ENCODE assay signal across 8 mouse cellular contexts in genomic region chr11:54786858-54787487, GRCm38 (mm10). TPM values are rescaled to one million over a fixed set of nuclear protein-coding genes. Genes with fewer than 3 reads are reported as not detected.
DNase-seq lines count a peak whose midpoint lies in the region; ATAC-seq lines count a peak whose summit lies in the region.

No protein-coding gene starts in this region.

- no peaks in the 10 kb centered on the region for H3K36me3 ChIP-seq in hindbrain, embryonic 11.5 days (ENCODE audit: control insufficient read depth, insufficient read depth, low read length)

- H3K9me3 ChIP-seq in hindbrain, embryonic 11.5 days (ENCODE audit: control insufficient read depth, low read length) = no peaks in the 10 kb centered on the region

- peak overlapping the region; percentile 95 for H3K9ac ChIP-seq in hindbrain, embryonic 11.5 days (ENCODE audit: low read depth, low read length)

- peak; percentile 71 for DNase-seq in NIH3T3 (ENCODE audit: low read depth)
- peak; percentile 52 for DNase-seq in cerebellum, adult 9-10 months
- peak; percentile 34 to 56 for DNase-seq in frontal cortex, postnatal 10 days (ENCODE audit: low spot score in 2 of 2)
- DNase-seq in hindbrain, embryonic 11.5 days (ENCODE audit: low spot score) = peak; percentile 77
- peak; percentile 52 to 64 for DNase-seq in layer of hippocampus, postnatal 36 days
- DNase-seq in right cerebral cortex, postnatal 14 days = peak; percentile 44
- peak; percentile 55 to 57 for DNase-seq in urinary bladder, postnatal 36 days (ENCODE audit: low spot score in 2 of 2)

- H3K27me3 ChIP-seq in hindbrain, embryonic 11.5 days (ENCODE audit: control insufficient read depth, insufficient read depth, low read length) = no peaks in the 10 kb centered on the region

- peak overlapping the region; percentile 97 for H3K27ac ChIP-seq in hindbrain, embryonic 11.5 days (ENCODE audit: low read depth, low read length)

- ATAC-seq in hindbrain, embryonic 11.5 days (ENCODE audit: low FRiP score) = peak; percentile 41
- ATAC-seq in megakaryocyte, adult 5-6 weeks (ENCODE audit: poor library complexity, severe bottlenecking) = peak; percentile 36

- under 1% methylated on average over 49 of the region's 54 CpGs for WGBS in hindbrain, embryonic 11.5 days

- H3K4me3 ChIP-seq in hindbrain, embryonic 11.5 days (ENCODE audit: low read depth, low read length) = peak overlapping the region; percentile 98

- 0 out of 2 replicates have a peak, but pooled peaks cover 3% of the 10 kb centered on the region for H3K4me1 ChIP-seq in hindbrain, embryonic 11.5 days (replicated peaks; ENCODE audit: control insufficient read depth, insufficient read depth, low read length)

- H3K4me2 ChIP-seq in hindbrain, embryonic 11.5 days (replicated peaks; ENCODE audit: low read depth, low read length) = peak overlapping the region; percentile 45

RNA-seq across cellular contexts. Expression of gene Cdc42se2, which starts 0.5 kb away (rescaled TPM):
- polyA plus RNA-seq in hindbrain, embryonic 11.5 days (2014; fragmentation: Nextera tagmentation; extraction: Ambion mirVana) = 245 and 257 TPM in 2 replicates
- 100 to 1,000 TPM; 141 to 144 TPM for total RNA-seq in layer of hippocampus, postnatal 36 days (2021)
- total RNA-seq in megakaryocyte, adult 5-6 weeks (2015) = 70.3 and 73.9 TPM in 2 replicates
- 92.6 and 94.5 TPM in 2 replicates for total RNA-seq in megakaryocyte, adult 5-6 weeks (2017)

Comparison
In these comparisons a context has a peak if more than half of its experiments do, and no peak if none do; other contexts are left out.
1. Peak in every context shown above with its lines: DNase-seq, ATAC-seq, H3K4me3 ChIP-seq and H3K27ac ChIP-seq.